Mouse (Mus musculus): Measurements from ENCODE around the gene Nfix. TPM values are rescaled to one million over a fixed set of nuclear protein-coding genes. Genes with fewer than 3 reads are reported as not detected.

Nfix gene
- polyA plus RNA-seq, 1 experiment: 18.2 TPM

DNA sequence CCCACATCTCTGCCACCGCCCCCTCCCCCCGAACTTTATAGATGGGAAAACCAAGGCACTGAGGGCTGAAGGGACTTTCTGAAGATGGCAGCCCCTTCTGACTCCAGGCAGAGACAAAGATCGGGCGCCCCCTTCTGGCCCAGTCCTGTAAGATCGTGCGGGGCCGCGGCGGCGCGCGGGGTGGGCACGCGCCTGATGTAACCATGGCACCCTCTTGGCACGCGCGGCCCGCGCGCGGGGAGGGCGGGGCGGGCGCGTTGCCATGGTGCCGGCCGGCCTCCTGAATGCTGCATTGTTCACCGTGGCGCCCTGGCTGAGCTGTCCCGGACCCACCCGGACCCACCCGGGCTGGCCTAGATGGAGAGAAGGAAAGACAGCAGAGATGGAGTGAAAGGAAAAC lies 10.8 kb upstream of the Nfix start:
- H3K27me3 ChIP-seq (ENCODE audit: control insufficient read depth, insufficient read depth, low read length): no peaks in the 10 kb centered on the region
- WGBS: 2% methylated on average over 32 of the region's 32 CpGs
- H3K36me3 ChIP-seq (ENCODE audit: control insufficient read depth, insufficient read depth, low read length): no peaks in the 10 kb centered on the region
- H3K4me1 ChIP-seq (replicated peaks; ENCODE audit: control insufficient read depth, insufficient read depth, low read length): peaks cover 2% of the 10 kb centered on the region; the same call in 1 of the 2 replicates
- no peak overlapping the region for H3K4me3 ChIP-seq (ENCODE audit: control insufficient read depth, insufficient read depth, low read length)
- H3K27ac ChIP-seq (ENCODE audit: control insufficient read depth, insufficient read depth, low read length): no peak overlapping the region
- DNase-seq: peak; percentile 81
- TF ChIP-seq POLR2A (IDR thresholded peaks at IDR 0.05; ENCODE audit: control insufficient read depth, extremely low read depth, insufficient read depth, low read length, poor library complexity) (no peak), CTCF (IDR thresholded peaks at IDR 0.05; ENCODE audit: borderline replicate concordance, control insufficient read depth, extremely low read depth, insufficient read depth, low read length, poor library complexity) (peak; percentile 82)

DNA sequence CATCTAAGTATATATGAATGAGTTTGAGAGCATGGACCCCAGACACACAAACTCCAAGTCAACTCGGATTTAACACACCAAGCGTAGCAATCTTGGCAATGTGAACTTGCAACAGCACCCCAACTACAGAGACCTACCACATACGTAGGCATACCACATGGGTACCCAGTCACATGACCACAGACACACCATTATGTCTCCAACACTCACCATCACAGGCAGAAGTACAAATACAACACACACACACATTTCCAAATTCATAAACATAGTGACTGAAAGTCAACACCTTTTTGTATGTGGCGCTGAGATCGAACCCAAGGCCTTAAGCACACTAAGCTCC lies 9.8 kb upstream of the Nfix start:
- Histone ChIP-seq H3K36me3 (ENCODE audit: control insufficient read depth, insufficient read depth, low read length) (no peaks in the 10 kb centered on the region), H3K27me3 (ENCODE audit: control insufficient read depth, insufficient read depth, low read length) (no peaks in the 10 kb centered on the region), H3K4me3 (ENCODE audit: control insufficient read depth, insufficient read depth, low read length) (no peak overlapping the region), H3K4me1 (replicated peaks; ENCODE audit: control insufficient read depth, insufficient read depth, low read length) (peaks cover 2% of the 10 kb centered on the region; the same call in 1 of the 2 replicates), H3K27ac (ENCODE audit: control insufficient read depth, insufficient read depth, low read length) (no peak overlapping the region)
- WGBS: 93% methylated on average over 5 of the region's 5 CpGs
- no peak for DNase-seq
- TF ChIP-seq CTCF (IDR thresholded peaks at IDR 0.05; ENCODE audit: borderline replicate concordance, control insufficient read depth, extremely low read depth, insufficient read depth, low read length, poor library complexity) (no peak), POLR2A (IDR thresholded peaks at IDR 0.05; ENCODE audit: control insufficient read depth, extremely low read depth, insufficient read depth, low read length, poor library complexity) (no peak)

DNA sequence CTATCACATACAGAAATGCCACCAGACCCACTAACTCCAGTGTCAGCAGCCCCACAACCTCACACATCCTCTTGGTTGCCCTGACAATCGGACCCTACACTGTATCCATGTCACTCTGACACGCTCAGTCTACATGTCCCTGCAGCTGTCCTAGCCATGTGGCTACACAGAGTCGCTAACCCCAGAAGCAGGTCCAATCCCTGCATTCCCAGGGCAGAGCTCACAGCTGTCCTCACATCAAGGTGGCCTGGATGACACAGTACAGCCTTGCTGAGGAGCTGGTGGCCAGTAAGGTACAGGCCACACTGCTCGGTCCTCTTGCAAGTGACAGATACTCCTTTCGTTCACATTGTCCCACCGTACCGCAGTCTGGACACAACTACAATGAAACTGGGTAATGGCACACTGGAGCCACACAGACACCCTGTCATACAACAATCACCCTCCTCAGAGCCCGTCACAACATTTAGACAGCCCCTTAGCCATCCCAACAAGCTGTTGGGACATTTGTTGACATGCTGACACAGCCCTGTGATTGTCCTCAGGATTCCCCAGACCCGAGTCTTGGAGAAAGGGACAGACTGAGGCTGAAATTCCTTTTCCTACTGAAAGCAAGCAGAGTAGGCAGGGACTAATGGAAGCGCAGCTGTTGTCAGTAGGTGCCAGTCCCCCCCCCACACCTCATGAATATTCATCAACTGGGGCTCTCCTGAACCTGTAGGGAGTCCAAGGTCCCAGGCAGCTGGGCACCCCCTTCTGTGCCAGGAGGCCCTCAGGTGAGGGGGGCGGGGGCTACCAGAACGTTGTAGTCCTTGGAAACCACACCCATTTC lies 9.2 kb upstream of the Nfix start:
- 94% methylated on average over 12 of the region's 12 CpGs for WGBS

DNA sequence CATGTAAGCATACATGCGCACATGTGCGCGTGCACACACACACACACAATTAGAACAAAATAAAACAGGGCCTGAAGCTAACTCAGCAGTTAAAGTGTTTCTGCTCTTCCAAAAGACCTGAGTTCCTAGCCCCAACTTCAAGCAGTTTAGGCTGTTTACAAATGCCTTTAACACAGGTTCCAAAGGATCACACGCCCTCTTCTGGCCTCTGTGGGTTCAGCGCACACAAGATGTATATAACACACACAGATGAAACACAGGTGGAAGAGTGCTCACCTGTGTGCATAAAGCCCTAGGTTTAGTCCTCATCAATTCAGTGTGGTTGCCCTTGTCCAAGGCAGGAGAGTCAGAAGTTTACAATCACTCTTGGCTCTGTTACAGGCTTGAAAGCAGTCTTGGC lies 5.9 kb upstream of the Nfix start:
- TF ChIP-seq POLR2A (IDR thresholded peaks at IDR 0.05; ENCODE audit: control insufficient read depth, extremely low read depth, insufficient read depth, low read length, poor library complexity) (no peak), CTCF (IDR thresholded peaks at IDR 0.05; ENCODE audit: borderline replicate concordance, control insufficient read depth, extremely low read depth, insufficient read depth, low read length, poor library complexity) (no peak)
- Histone ChIP-seq H3K4me3 (ENCODE audit: control insufficient read depth, insufficient read depth, low read length) (no peak overlapping the region), H3K4me1 (replicated peaks; ENCODE audit: control insufficient read depth, insufficient read depth, low read length) (peaks cover 2% of the 10 kb centered on the region; the same call in 1 of the 2 replicates), H3K27ac (ENCODE audit: control insufficient read depth, insufficient read depth, low read length) (no peak overlapping the region), H3K36me3 (ENCODE audit: control insufficient read depth, insufficient read depth, low read length) (no peaks in the 10 kb centered on the region), H3K27me3 (ENCODE audit: control insufficient read depth, insufficient read depth, low read length) (no peaks in the 10 kb centered on the region)
- no peak for DNase-seq
- 99% methylated on average over 5 of the region's 5 CpGs for WGBS

More for the DNA sequence above, 9.2 kb upstream of the Nfix start:
- TF ChIP-seq POLR2A (IDR thresholded peaks at IDR 0.05; ENCODE audit: control insufficient read depth, extremely low read depth, insufficient read depth, low read length, poor library complexity): no peak
- TF ChIP-seq CTCF (IDR thresholded peaks at IDR 0.05; ENCODE audit: borderline replicate concordance, control insufficient read depth, extremely low read depth, insufficient read depth, low read length, poor library complexity): no peak
- H3K27me3 ChIP-seq (ENCODE audit: control insufficient read depth, insufficient read depth, low read length): no peaks in the 10 kb centered on the region
- DNase-seq: no peak
- H3K4me3 ChIP-seq (ENCODE audit: control insufficient read depth, insufficient read depth, low read length): no peak overlapping the region
- H3K36me3 ChIP-seq (ENCODE audit: control insufficient read depth, insufficient read depth, low read length): no peaks in the 10 kb centered on the region
- peaks cover 2% of the 10 kb centered on the region; the same call in 1 of the 2 replicates for H3K4me1 ChIP-seq (replicated peaks; ENCODE audit: control insufficient read depth, insufficient read depth, low read length)
- H3K27ac ChIP-seq (ENCODE audit: control insufficient read depth, insufficient read depth, low read length): no peak overlapping the region

- no peak for TF ChIP-seq CTCF (IDR thresholded peaks at IDR 0.05; ENCODE audit: borderline replicate concordance, control insufficient read depth, extremely low read depth, insufficient read depth, low read length, poor library complexity)
- TF ChIP-seq POLR2A (IDR thresholded peaks at IDR 0.05; ENCODE audit: control insufficient read depth, extremely low read depth, insufficient read depth, low read length, poor library complexity): no peak
- no peaks in the 10 kb centered on the region for H3K36me3 ChIP-seq (ENCODE audit: control insufficient read depth, insufficient read depth, low read length)
- H3K4me1 ChIP-seq (replicated peaks; ENCODE audit: control insufficient read depth, insufficient read depth, low read length): peaks cover 8% of the 10 kb centered on the region; the same call in 1 of the 2 replicates
- peak overlapping the region; percentile 24 for H3K4me3 ChIP-seq (ENCODE audit: control insufficient read depth, insufficient read depth, low read length)
- peak; percentile 22 for DNase-seq
- H3K27ac ChIP-seq (ENCODE audit: control insufficient read depth, insufficient read depth, low read length): no peak overlapping the region
- no peaks in the 10 kb centered on the region; the same call in 1 of the 2 replicates for H3K27me3 ChIP-seq (ENCODE audit: control insufficient read depth, insufficient read depth, low read length)
- WGBS: 5% methylated on average over 108 of the region's 108 CpGs
Observed at GRCm38 (mm10) chr8:84799136-84799931, 810 bp downstream of the Nfix start.

DNA sequence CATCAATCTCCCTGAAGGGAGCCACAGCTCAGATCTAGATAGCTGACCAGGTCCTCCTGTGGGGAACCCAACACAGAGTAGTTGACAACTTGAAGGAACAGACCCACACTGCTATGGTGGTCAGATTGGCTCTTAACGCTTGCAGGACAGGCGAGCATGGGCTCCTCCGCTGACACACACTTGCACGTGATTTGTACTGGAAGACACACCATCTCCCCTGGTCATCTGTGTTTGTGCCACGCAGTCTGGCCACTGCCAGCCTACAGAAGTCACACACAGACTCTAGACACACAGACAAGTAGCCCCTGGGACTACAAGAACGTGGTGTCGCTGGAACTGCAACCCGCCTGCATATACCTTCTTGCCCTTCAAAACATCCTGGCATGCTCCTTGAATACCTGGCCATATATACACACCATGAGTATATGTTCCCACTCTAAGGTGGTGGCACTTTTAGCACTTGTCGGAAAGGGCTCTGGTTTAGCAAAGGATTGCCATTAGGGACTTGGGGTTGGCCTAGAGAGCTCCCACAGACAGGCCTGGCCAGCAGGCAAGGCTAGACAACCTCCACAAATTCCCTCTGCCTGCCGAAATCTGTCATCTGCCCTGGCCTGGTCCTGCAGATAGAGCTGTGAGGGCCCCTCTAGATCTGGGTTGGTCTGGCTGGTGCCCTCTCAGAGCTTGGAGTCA lies 1.6 kb downstream of the Nfix start:
- no peak overlapping the region for H3K27ac ChIP-seq (ENCODE audit: control insufficient read depth, insufficient read depth, low read length)
- peak overlapping the region; percentile 12 for H3K4me3 ChIP-seq (ENCODE audit: control insufficient read depth, insufficient read depth, low read length)
- TF ChIP-seq POLR2A (IDR thresholded peaks at IDR 0.05; ENCODE audit: control insufficient read depth, extremely low read depth, insufficient read depth, low read length, poor library complexity): no peak
- no peak for TF ChIP-seq CTCF (IDR thresholded peaks at IDR 0.05; ENCODE audit: borderline replicate concordance, control insufficient read depth, extremely low read depth, insufficient read depth, low read length, poor library complexity)
- H3K36me3 ChIP-seq (ENCODE audit: control insufficient read depth, insufficient read depth, low read length): no peaks in the 10 kb centered on the region
- 95% methylated on average over 10 of the region's 10 CpGs for WGBS
- H3K4me1 ChIP-seq (replicated peaks; ENCODE audit: control insufficient read depth, insufficient read depth, low read length): peaks cover 8% of the 10 kb centered on the region; the same call in 1 of the 2 replicates
- no peak for DNase-seq
- no peaks in the 10 kb centered on the region; the same call in 1 of the 2 replicates for H3K27me3 ChIP-seq (ENCODE audit: control insufficient read depth, insufficient read depth, low read length)

Measured in thymus, adult 2 months (tissue).